Mouse (Mus musculus) ES-E14 (cell line): ENCODE measurements around the gene Rabggtb. TPM values are rescaled to one million over a fixed set of nuclear protein-coding genes. Genes with fewer than 3 reads are reported as not detected.

Source experiments
- DNase-seq: peaks from one replicate; pipeline ENCODE4 v3.0.0-alpha.2; 2013; ENCODE audit warnings: low read depth, low spot score
- H3K27ac ChIP-seq: 2 replicates; pipeline ENCODE4 v1.5.1; 2012; ENCODE audit warnings: low read depth, mild to moderate bottlenecking, low read length, moderate library complexity, mixed read lengths; ENCODE audit not compliant: poor library complexity, insufficient read depth, severe bottlenecking
- H3K36me3 ChIP-seq: 2 replicates; pipeline ENCODE4 v1.6.1; 2012; ENCODE audit warnings: mild to moderate bottlenecking, low read length, moderate library complexity, mixed read lengths; ENCODE audit not compliant: control insufficient read depth, poor library complexity, insufficient read depth, severe bottlenecking
- H3K4me1 ChIP-seq, 2 experiments: fragments of 150-350 bp in 1 of 2; sonication (generic) in 1 of 2; 2 replicates each; pipeline ENCODE4 v1.6.1; 2012; ENCODE audit warnings: low read length in 2 of 2, mild to moderate bottlenecking in 1 of 2, mixed read lengths in 1 of 2; ENCODE audit not compliant: control insufficient read depth in 2 of 2, insufficient read depth in 2 of 2, poor library complexity in 1 of 2
- H3K4me3 ChIP-seq, 2 experiments: fragments of 150-350 bp in 1 of 2; sonication (generic) in 1 of 2; 2 replicates each; pipeline ENCODE4 v1.5.1; 2012; ENCODE audit warnings: low read length in 2 of 2, low read depth in 1 of 2, mild to moderate bottlenecking in 1 of 2, mixed read lengths in 1 of 2; ENCODE audit not compliant: insufficient read depth in 1 of 2, poor library complexity in 1 of 2, severe bottlenecking in 1 of 2
- H3K9ac ChIP-seq: 2 replicates; pipeline ENCODE4 v1.6.1; 2012; ENCODE audit warnings: low read depth, mild to moderate bottlenecking, low read length, mixed read lengths; ENCODE audit not compliant: poor library complexity, insufficient read depth, severe bottlenecking
- H3K9me3 ChIP-seq: fragments of 150-350 bp; sonication (generic); 2 replicates; pipeline ENCODE4 v1.6.1; 2012; ENCODE audit warnings: low read depth, mild to moderate bottlenecking, low read length; ENCODE audit not compliant: control insufficient read depth, insufficient read depth
- CHD2 ChIP-seq: IDR thresholded peaks from 2 replicates; pipeline ENCODE4 v1.6.1; 2014; ENCODE audit warnings: mild to moderate bottlenecking, low read depth, low read length, inconsistent platforms
- HCFC1 ChIP-seq: IDR thresholded peaks from 2 replicates; pipeline ENCODE4 v1.6.1; 2012; ENCODE audit warnings: low read length, inconsistent platforms, borderline replicate concordance; ENCODE audit not compliant: insufficient read depth
- MAFK ChIP-seq: IDR thresholded peaks from 2 replicates; pipeline ENCODE4 v1.6.1; 2014; ENCODE audit warnings: mild to moderate bottlenecking, low read depth, low read length, inconsistent platforms; ENCODE audit not compliant: insufficient read depth
- ZC3H11A ChIP-seq: IDR thresholded peaks from 2 replicates; pipeline ENCODE4 v1.6.1; 2012; ENCODE audit warnings: low read depth, mild to moderate bottlenecking, inconsistent platforms, low read length, borderline replicate concordance
- ZNF384 ChIP-seq: IDR thresholded peaks from 2 replicates; pipeline ENCODE4 v1.6.1; 2012; ENCODE audit warnings: low read depth, low read length, inconsistent platforms
- in situ Hi-C, 2 experiments: fragments of 600-800 bp; cut with MboI; formaldehyde crosslinking; loops; one replicate each; pipeline ENCODE4 v1.15.1; 2025; ENCODE audit warnings: low sequenced_read_pairs in 2 of 2, inconsistent platforms in 1 of 2; ENCODE audit not compliant: unreplicated experiment in 2 of 2
- total RNA-seq: library from RNA; depleted of rRNA; stranded (reverse); fragments of 300-350 nt; gene quantifications from 2 replicates; pipeline ENCODE4 v1.2.3, GENCODE M21; 2012

Gene Rabggtb
- total RNA-seq, 1 experiment: 243 TPM

DNA sequence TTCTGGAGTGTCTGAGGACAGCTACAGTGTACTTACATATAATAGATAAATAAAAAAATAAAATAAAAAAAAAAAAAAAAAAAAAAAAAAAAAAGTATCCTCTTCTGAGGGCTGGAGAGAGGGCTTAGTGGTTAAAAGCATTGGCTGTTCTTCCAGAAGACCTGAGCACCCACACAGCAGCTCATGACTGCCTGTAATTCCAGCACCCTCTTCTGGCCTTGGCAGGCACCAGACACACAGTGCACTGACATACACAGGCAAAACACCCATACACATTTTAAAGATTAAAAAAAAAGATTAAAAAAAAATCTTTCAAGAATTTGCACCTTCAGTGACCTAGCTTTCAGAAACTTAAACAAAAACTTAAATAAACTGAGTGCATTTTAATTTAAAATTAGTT lies 26.5 kb downstream of the Rabggtb start:
- H3K27ac ChIP-seq: no peak overlapping the region
- H3K36me3 ChIP-seq: no peaks in the 10 kb centered on the region
- no peak overlapping the region for H3K9ac ChIP-seq
- no peaks in the 10 kb centered on the region for H3K9me3 ChIP-seq
- TF ChIP-seq HCFC1 (no peak), ZNF384 (no peak), ZC3H11A (no peak), MAFK (no peak), CHD2 (no peak)
- in situ Hi-C loops: no loop called here
- no peak for DNase-seq
- H3K4me1 ChIP-seq: no peaks in the 10 kb centered on the region; a peak in 1 of 4 replicates
- no peak overlapping the region for H3K4me3 ChIP-seq

DNA sequence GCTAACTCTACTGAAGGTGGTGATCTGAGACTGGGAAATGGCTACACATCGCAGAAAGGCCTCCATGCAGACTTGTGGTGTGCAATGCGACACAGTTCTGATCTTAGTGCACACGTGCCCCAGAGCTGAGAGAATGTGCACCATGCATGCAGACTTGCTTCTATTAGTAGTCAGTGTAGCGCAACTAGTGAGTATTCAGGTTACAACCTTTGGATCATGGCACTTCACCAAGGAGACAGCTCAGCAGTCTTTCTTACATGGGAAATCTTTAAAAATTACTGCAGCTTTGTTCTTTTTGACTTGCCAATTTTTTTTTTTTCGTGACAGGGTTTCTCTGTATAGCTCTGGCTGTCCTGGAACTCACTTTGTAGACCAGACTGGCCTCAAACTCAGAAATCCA lies 41.4 kb downstream of the Rabggtb start:
- no peak for DNase-seq
- H3K27ac ChIP-seq: no peak overlapping the region
- in situ Hi-C loops: no loop called here
- no peaks in the 10 kb centered on the region for H3K36me3 ChIP-seq
- no peaks in the 10 kb centered on the region for H3K9me3 ChIP-seq
- TF ChIP-seq ZNF384 (no peak), CHD2 (no peak)
- no peak overlapping the region for H3K9ac ChIP-seq
- H3K4me1 ChIP-seq: no peaks in the 10 kb centered on the region
- H3K4me3 ChIP-seq: no peak overlapping the region

DNA sequence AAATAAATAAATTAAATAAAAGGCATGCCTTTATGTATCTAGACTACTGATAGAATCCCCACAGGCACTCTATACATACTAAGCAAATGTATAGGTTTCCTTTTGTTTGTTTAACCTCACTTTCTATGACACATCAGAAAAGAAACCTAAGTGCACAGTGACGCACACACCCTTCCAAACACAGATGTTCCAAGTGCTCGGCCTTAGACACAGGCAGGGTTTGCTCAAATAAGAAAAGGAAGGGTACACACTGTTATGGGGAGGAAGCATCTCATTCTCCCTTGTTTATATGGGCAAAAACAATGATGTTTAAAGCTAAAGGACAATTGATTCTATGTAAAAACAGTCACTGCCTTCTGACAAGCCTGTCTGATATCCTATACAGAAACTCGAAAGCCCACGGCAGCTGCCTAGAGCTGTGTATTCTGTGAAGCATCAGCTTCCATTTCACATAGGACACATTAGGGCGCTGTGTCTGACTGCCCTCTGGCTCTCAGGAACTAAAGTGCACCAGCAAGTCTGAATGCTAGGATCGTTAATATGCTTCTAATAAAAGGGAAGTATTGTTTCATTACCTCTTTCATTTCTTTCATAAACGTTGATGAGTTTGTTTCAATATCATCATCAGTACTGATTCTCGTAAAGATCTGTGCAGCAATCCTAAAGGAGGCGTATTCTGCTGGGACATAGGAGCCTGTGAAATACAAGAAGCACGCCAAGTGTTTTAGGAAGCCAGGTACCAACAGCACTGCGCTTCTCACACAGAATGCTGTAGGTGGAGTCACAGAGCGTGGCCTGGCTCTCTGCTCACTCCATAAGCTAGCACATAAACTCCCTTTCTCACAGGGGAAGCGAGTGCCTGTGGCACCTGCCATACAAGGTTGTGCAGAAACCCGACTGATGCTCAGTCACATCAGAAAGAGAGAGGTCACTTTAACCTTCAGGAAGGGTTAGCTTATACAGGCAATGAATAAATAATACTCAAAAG lies 45.4 kb downstream of the Rabggtb start:
- Histone ChIP-seq H3K9me3 (no peaks in the 10 kb centered on the region), H3K27ac (no peak overlapping the region), H3K9ac (no peak overlapping the region), H3K36me3 (no peaks in the 10 kb centered on the region), H3K4me3 (no peak overlapping the region), H3K4me1 (no peaks in the 10 kb centered on the region)
- in situ Hi-C loops: no loop called here
- no peak for TF ChIP-seq HCFC1
- TF ChIP-seq ZNF384: no peak
- no peak for TF ChIP-seq MAFK
- TF ChIP-seq CHD2: no peak
- TF ChIP-seq ZC3H11A: no peak
- DNase-seq: no peak

DNA sequence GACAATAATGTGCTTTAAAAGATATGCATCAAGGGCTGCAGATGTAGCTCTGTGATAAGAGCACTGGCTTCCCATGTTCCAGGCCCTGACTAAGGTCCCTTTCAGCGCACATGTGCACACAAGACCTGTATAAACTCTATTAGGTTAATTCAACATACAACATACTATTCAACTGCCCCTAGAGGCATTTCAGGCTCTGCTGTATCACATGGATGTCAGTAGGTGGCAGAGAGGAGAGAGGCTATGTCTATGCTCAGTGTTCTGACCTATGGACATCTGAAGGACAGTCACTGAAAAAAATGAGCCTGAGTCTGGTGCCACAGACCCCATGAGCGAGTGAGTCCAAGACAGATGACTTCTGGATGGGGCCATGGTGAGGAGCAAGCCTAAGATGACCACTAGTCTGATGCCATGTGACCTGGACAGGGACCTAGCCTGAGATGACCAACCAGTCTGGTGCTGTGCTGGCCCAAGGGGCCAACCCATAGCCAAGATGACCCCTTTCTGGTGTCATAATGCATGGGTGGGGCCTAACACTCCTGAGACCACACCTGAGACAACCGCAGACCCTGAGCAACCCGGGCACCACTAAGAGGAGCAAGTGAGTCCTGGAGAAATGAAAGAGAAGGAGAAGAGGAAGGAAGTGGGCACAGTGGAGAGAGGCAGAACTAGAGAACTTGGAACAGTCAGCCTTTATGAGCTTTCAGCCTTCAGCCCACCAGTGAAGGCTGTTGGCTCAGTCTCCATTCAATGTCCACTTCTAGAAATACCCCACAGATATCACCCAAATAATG lies 48.0 kb downstream of the Rabggtb start:
- H3K4me1 ChIP-seq: no peaks in the 10 kb centered on the region
- no peaks in the 10 kb centered on the region for H3K9me3 ChIP-seq
- DNase-seq: no peak
- TF ChIP-seq ZC3H11A (no peak), MAFK (no peak), ZNF384 (no peak), CHD2 (no peak), HCFC1 (no peak)
- no peak overlapping the region for H3K4me3 ChIP-seq
- H3K9ac ChIP-seq: no peak overlapping the region
- in situ Hi-C loops: no loop called here
- no peak overlapping the region for H3K27ac ChIP-seq
- H3K36me3 ChIP-seq: no peaks in the 10 kb centered on the region
